Mouse (Mus musculus) cerebral cortex, adult 2 months (tissue): ENCODE measurements around the gene Pgm1.

ENCODE experiments used
- whole genome bisulfite sequencing: fragments of 180-500 bp; shearing (Covaris S2); methylation state at CpG from one replicate; pipeline ENCODE4 v1.1.7; 2018; 5-methylcytosine and 5-hydroxymethylcytosine counted together

Gene Pgm1

DNA sequence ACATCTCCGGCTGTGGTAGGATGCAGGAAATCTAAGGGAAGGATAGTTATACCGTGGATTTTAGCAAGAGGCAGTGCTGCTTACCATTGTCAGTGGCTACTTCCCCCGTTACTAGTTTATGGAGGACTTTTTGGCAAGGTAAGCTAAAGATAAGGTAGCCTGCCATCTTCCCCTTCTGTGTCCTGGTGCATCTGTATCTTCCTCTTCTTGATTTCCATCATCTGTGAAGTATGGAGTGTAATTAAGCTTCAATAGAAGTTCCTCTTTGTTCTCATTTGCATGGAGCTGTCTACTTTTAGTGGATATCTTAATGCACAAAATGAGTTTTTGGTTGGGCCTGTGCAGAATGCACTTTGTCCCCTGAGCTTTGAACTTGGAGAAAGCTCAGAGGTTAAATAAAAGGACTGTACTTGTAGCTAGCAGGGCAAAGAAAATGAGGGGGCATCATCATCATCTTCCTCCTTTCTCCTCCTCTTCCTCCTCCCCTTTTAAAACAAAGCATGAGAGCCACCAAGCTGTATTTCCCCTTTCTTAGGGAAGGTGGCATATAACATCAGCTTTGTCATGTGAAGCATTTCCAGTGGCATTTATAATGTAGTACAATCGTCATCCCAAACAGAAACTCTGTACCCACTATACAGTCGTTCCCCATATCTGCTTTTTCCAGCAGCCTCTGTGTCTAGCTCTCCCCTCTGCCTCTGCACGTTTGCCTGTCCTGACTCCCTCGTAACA, 29.0 kb downstream of the Pgm1 start:
- WGBS, result 87% methylated on average over 7 of the region's 7 CpGs

DNA sequence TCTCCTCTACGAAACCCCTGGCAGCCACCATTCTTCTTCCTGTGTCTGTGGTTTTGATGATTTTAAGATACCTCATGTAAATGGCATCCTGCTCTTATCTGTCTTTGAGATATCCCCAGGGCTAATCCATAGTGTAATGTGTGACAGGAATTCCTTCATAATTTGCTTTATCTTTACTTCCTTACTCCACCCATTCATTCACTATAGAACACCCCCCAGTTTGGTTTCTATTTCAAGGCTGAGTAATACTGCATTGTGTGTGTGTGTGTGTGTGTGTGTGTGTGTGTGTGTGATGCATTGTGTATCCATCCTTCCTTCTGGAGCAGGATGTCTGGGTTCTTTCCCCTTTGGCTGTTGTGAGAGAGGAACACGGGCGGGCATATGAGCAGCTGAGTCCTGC, 30.1 kb downstream of the Pgm1 start:
- WGBS, result 91% methylated on average over 3 of the region's 3 CpGs

DNA sequence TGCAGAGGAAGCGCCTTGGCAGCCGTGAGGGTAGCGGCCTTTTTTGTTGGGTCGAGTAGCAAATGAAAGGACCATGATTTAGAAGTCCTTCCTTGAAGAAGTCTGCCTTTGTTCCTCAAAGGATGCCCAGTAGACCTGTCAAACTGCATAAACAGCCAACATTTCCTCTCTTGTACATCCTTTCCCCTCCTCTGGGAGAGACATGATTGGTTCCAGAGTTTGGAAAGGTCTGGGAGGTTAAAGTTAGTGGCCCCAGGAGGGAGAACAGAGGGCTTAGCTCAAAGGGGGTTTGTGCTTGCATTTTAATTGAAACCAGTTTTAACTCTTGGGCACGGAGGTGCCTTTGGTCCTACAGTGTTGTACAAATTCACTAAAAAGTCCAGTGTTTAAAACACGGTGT, 37.3 kb downstream of the Pgm1 start:
- 81% methylated on average over 6 of the region's 6 CpGs for WGBS

DNA sequence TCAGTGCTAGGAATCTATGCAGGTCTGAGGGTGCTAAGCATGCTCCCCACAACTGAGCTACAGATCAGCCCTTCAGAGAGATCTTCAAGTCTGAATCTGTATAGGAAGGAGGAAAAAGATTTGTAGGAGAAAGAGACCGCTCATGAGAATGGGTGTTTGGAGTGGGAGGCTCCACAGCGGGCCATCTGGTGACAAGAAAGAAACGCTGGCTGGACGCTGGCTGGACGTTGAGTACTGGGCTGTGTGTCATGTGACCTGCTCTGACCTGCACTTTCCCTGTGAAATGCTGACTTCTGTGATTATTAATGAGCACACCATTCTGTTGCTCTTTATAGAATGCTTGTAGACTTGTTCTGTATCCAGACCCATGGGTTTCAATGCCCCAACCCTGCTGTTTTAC, 40.1 kb downstream of the Pgm1 start:
- WGBS, result 49% methylated on average over 5 of the region's 5 CpGs

DNA sequence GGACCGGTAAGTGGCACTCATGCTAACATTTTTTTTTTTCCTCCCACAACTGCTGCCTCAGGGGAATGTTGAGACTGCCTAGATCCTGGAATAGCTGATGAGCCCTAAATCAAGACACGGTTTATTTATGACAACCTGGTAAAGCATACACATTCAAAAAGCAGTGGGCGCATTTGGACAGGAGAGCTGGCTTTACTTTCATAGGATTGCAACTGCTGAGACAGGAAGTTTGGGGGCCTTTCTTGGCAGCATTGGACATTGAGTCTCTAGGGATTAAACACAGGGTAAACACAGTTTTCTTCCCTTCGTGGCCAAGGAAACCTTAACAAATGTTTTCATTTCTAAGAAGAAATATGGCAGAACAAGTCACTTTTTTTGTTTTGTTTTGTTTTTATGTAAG, 40.9 kb downstream of the Pgm1 start:
- 34% methylated on average over 4 of the region's 4 CpGs for WGBS

DNA sequence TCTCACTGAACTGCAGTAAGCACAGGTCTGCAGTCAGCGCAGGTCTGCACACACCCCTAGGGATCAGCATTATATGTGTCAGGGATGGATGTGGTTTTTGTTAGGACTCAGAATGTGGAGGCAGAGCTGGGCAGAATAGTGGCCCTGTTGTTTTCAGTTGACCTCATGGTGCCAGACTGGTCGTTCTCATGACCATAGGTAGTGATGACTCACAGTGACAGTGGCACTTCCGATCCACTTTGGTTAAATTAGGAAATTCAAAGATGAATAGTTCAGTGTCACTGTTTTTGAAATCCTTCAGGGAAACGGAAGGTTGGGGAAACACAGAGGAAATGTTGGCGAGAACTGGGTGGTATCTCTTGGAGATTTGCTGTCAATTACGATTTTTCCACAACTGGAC, 43.7 kb downstream of the Pgm1 start:
- WGBS, result 86% methylated on average over 6 of the region's 6 CpGs

DNA sequence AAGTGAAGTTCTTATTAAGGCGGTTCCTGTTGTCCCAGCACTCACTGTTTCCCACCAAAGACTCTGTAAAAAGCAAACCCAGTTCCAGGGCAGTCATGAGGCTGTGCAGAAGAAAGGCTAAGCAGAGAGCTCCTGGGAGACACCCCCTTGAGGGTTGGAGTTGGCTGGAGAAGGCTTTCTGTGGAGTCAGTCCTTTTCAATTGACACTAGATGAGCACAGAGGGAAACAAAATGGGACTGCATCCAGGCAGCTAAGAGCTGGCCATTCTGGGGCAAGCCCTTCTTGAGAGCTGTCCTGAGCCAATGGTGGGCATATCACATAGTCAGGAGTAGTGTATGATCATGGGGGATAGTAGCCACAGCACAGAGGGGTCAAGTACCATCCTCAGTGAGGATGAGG, 44.7 kb downstream of the Pgm1 start:
- WGBS, result 90% methylated on average over 1 of the region's 1 CpGs

DNA sequence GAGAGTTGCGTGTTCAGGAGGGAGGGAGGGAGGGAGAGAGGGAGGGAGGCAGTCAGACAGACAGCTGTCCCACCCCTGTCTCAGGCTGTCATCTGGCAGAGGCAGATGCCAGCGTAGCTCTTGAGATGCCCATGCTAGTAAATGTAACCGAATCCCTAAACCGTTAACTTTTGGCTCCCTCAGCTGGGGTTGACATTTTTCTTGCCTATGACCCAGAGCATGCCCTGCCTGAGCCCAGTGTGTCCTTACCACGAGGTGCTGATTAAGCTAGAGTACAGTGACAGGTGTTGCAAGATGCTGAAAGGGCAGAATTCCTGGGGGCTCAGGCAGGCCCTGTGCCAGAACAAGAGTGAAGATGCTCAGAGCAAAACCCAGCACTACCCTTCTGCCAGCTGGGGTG, 45.2 kb downstream of the Pgm1 start:
- WGBS, result 64% methylated on average over 5 of the region's 5 CpGs

DNA sequence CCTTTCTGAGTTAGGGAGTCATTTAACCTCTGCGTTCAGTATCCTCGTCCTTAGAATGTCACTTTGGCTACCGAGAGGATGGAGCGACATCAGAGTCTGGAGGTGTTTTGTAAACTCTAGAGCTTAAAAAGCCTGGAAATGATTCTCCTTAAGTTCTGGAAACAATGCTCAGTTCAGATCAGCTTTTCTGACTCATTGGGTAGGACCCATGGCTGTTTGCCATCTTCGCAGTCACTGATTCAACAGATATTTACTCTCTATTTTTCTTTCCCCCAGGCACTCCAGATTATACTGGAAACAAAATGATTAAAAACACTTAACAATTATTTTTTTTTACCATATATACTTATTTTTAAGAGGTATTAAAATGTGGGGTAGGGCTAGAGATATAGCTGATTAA, 50.1 kb downstream of the Pgm1 start:
- 82% methylated on average over 5 of the region's 5 CpGs for WGBS

DNA sequence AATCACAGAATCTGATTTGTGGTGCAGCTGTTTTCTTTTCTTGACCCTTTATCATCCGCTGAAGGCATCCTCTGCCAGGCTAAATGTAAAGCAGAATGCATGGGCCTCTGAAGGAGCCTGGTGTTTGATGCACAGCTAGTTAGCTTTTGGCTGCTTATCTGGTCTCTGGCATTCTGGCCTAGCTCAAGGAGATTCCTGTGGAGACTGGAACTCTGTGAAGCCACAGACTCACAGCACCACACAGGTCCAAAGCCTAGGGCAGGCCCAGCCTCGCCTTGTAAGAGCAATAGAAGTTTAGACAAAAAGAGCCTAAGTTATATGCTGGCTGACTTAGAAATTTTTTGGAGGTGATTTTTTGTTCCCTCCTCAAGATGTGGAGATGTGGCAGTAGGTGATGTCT, 52.0 kb downstream of the Pgm1 start:
- 98% methylated on average over 2 of the region's 2 CpGs for WGBS

DNA sequence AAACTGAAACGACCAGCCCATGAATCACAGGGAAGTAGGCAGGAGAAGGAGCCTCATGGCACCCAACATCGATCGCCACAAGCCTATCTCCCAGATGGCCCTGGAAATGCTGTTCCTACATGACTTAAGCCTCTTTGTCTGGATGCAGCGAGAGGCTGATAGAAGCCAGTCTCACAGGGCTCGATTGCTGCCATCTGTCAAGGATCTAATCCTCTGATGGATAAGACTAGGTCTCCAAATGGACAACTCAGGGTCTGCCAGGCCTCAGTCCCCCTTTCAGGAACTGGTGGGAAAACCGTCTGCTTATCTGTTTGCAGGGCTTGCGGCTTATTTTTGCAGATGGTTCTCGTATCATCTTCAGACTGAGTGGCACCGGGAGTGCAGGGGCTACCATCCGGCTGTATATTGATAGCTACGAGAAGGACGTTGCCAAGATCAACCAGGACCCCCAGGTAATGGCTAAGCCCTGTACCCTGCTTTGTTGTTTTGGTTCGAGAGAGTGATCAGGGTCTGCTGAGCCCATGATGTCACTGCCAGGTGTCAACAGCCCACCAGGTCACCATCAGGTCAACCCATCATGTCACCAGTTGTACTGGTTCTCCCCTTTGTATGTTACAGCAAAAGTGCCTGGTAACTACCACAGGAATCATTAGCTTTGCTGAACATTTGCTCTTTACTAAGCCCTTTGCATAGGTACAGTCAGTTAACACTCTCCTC, 54.6 kb downstream of the Pgm1 start:
- 86% methylated on average over 13 of the region's 13 CpGs for WGBS

DNA sequence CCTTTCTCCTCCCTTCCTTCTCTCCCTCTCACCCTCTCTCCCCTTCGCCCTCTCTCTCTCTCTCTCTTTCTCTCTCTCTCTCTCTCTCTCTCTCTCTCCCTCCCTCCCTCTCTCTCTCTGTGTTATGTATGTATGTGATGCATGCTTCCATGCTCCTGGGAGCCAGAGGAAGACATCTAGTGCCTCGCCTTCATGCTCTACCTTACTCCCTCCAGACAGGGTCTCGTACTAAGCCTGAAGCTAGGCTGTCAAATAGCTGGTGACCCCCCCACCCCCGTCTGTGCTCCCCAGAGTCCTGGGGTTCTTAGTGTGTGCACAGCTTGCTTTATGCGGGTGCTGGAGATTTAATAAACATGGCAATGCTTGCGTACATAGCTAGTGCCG, 55.1 kb downstream of the Pgm1 start:
- 91% methylated on average over 7 of the region's 7 CpGs for WGBS

DNA sequence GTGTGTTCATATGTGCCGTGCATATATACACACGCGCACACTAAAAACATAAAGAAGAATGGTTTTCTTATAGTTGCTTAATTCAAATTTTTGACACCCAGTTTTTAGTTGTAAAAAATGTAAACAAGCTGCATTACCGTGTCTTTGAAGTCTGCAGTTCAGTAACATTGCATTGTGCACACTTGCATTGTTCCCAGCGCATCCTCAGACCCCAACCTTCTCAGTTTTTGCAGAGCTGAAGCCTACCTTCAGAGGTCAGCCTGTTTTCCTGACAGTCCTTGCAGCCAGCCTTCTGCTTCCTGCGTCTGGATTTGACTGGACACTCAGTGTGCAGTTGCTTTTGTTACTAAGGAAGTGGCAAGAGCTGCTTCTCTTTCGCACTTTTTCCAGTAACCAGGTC, 55.9 kb downstream of the Pgm1 start:
- WGBS, result 86% methylated on average over 7 of the region's 7 CpGs

DNA sequence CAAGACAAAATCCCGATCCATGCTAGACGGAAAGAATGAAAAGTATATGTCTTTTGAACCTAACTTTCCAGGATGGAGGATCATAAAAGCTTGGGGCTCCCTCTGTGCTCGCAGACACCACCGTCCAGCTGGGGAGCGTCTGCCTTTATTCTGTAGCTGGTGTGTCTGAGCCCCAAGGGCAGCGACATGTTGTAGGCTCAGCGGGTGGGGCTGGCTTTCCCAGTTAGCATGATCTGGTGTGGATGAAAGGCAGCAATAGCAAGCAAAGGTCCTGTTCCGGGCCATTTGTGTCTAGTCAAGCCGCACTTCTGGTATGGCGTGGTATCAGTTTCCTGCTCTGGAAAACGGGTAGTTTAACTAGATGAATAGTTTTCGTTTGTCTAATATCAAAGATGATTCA, 56.4 kb downstream of the Pgm1 start:
- 76% methylated on average over 12 of the region's 12 CpGs for WGBS

DNA sequence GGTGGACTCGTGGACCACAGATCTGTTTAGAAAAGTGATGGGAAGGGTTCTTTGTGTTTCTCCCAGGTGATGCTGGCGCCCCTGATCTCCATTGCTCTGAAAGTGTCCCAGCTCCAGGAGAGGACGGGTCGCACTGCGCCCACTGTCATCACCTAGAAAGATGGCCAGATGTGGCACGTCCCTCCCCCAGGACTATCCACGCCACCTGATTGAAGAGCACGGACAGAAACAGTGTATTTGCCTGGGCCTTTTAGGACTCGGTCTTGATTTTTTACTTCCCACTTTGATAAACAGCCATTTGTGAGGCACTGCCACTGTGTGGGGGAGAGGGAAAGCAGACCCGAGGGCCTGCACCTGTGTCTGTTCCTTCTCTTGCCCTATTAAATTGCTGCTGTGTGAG, 57.4 kb downstream of the Pgm1 start:
- 93% methylated on average over 10 of the region's 10 CpGs for WGBS

DNA sequence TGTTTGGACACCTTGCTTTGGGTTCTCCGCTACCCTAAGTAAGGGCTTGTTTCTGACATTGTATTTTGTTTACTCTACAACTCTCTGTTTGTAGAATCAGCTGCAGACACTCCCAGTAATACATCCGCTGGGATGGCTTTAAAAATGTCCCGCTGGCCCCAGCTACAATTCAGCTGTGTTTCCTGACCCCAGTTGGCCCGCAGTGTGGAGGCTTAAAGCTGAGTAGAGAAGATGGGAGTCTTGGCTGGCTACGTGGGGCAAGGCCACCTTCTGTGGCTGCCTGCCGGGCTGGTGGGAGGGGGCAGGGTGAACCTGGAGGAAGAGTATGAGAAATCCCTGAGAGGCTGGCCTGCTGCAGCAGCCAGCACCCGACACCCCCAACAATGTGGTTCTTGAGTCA, 59.6 kb downstream of the Pgm1 start:
- 78% methylated on average over 7 of the region's 7 CpGs for WGBS

DNA sequence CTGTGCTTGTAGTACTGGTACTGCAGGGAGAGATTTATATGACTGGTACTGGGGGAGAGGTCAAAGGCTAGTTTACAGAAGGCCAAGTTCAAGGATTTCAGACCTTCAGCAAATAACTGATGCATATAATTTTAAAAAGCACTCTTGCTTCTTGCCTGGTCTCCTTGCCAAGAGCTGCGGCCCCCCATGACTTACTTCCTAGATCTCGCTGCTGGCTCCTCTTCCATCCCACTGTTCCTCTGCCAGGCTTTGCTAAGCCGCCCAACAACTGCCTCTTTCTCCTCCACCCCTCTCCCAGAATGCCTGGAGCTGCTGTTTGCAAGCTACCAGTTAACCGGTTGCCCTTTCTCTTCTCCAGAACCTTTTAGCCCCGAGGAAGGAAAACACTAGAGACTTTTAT, 71.8 kb downstream of the Pgm1 start:
- 47% methylated on average over 5 of the region's 5 CpGs for WGBS

DNA sequence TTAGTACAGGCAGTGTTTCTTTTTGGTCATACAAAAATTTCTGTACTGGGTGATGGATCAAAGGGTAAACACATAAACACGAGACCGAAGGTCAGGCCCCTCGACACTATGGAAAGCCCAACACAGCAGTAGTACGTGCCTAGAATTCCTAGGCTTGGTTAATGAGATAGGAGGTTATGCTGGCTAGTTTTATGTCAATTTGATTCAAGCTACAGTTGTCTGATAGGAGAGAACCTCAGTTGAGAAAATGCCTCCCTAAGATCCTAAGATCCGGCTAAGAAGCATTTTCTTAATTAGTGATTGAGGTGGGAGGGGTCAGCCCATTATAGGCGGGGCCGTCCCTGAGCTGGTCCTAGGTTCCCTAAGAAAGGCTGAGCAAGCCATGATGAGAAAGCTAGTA, 72.6 kb downstream of the Pgm1 start:
- WGBS, result 77% methylated on average over 7 of the region's 7 CpGs

DNA sequence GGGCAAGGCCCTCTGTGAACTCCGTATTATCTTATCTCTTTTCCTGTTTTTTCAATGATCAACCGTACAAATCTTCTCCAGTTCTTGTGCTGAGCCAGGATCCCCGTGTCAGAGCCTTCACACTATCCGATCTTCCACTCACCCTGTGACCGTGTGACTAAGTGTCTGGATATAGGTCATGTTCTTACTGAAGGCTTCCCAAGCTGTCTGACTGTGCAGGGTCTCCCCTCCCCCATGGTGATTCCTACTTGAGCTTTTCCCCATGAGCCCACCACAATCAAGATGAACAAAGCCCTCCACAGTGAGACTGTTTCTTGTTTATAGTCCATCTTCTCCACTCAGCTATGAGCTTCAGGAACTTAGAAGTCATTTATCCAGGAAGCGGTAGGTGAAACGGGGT, 78.5 kb downstream of the Pgm1 start:
- 90% methylated on average over 7 of the region's 7 CpGs for WGBS

DNA sequence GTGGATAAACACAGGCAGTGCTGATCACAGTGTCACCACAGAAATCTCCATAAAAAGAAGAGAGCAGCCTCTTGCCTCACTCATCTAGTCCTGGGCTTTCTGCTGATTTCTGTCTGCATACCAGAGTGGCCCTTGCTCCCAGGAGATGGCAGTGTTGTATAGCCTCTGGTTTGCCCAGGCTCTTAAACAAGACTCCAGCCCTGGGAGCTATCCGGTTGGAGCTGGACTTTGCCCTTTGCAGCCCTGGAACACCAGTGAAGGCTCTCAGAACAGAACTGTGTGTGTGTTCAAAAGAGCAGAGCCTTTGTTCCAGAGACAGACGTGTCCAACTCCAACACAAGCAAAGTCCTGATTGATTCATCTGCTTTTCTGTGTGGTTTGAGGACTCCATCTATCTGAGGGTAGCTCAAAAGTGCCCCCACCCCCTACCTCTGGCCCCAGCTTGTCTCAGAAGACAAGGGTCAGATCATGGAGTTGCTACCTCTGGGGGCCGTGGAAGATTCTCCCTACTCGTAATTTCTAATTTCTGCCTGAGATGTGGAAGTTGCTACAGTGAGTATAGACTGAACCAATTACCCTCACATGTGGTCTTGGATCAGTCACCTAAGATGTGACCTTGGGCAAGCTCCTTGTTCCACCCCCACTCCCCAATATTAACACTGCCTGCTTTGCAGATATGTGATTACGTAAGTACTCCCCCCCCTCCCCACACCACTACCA, 79.3 kb downstream of the Pgm1 start:
- WGBS, result 47% methylated on average over 5 of the region's 5 CpGs

DNA sequence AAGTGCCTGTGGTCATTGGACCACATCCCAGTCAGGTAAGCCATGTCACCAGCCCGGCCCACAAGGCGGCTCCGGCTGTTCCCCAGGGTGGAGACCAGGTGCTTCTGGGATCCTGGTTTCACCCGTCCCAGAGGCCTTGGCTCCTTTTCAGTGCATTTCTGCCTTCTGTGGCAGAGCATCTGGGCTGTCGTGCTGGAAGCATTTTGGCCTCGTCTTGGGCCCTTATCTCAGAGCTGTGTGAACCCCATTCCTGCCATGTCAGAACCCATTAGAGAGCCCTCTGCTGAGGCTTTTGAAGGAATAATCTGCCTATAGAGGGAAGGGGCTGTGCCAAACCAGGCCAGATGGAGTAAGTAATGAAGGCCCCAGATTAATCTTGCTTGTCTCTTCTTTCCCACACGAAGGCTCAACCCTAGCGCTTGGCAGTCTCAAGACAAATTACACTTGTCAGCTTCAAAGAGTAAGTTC, 80.0 kb downstream of the Pgm1 start:
- 68% methylated on average over 8 of the region's 8 CpGs for WGBS

DNA sequence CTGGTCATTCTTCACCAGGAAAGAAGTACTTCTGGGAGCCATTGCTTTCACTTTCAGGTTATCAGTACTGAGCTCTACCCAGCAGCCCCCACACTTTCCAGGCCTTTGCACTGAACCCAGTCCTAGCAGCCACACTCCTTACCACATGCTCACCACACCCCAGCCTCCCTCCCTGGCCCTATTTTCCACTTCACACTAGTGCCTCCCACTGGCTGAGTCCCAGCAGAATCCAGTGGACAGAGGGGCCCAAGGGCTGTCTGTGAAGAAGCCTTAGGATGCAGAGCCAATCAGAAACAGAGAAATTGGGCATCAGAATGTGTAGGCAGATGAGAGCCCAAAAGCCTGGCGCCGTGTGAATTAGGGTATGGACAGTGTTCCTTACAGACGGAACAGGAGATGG, 81.7 kb downstream of the Pgm1 start:
- WGBS, result 98% methylated on average over 3 of the region's 3 CpGs

DNA sequence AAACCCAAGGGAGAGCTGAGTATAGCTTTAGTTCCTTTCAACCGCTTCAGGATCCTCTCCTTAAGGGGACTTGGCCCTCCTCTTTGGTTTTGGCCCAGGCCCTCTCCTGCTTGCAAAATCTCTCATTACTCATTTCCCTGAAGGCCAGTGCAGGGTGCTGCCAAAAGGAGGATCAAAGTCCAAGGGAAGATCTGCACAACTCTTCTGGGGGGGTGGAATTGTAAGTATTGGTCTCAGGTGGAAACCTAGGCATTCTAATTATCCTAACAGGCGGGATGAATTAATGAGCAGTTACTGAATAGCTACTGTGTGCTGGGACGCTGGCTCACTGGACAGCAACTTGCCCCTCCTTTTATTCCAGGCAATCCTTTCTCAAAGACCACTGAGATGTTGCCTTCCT, 82.3 kb downstream of the Pgm1 start:
- 76% methylated on average over 3 of the region's 3 CpGs for WGBS
